Mouse (Mus musculus): ENCODE data around the gene Leng9. TPM values are rescaled to one million over a fixed set of nuclear protein-coding genes. Genes with fewer than 3 reads are reported as not detected.

Gene Leng9
- total and polyA plus RNA-seq, 3 experiments, result 1.5 to 1.7 TPM; not detected in 1

DNA sequence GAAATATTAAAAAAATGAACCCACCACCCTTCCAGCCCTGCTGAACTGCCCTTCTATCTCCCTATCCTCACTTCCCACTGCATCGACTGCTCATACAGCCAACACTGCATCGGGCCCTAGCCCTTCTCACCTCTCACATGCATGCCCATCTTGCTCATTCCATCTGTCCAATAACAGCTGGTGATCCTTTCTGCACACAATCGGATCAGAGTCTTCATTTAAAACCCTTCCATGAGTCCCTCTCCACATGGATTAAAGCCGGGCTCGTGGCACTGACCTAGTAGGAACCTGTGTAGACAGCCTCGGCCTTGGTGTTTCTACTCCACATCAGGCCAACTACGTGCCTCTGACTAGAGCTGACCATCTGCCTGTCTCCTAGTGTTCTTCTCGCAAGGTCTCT is 18.2 kb downstream of the Leng9 start:
- DNase-seq (ENCODE audit: low read depth, low spot score), result no peak
- peaks cover 9% of the 10 kb centered on the region for H3K79me2 ChIP-seq (ENCODE audit: control insufficient read depth, insufficient read depth, low read length, poor library complexity)
- TF ChIP-seq CHD2 (IDR thresholded peaks at IDR 0.05; ENCODE audit: low read length) (no peak), ZKSCAN1 (IDR thresholded peaks at IDR 0.05; ENCODE audit: low read depth, low read length) (no peak), E2F4 (IDR thresholded peaks at IDR 0.05; ENCODE audit: borderline replicate concordance, low read depth, low read length) (no peak), MYC (IDR thresholded peaks at IDR 0.05; ENCODE audit: low read depth, low read length) (no peak), SIN3A (IDR thresholded peaks at IDR 0.05; ENCODE audit: low read length) (no peak), EP300 (IDR thresholded peaks at IDR 0.05; ENCODE audit: low read depth in 1 of 2, low read length in 2 of 2) (no peak), CHD1 (IDR thresholded peaks at IDR 0.05; ENCODE audit: low read depth, low read length) (no peak), SMC3 (IDR thresholded peaks at IDR 0.05; ENCODE audit: low read depth, low read length) (no peak), POLR2AphosphoS2 (IDR thresholded peaks at IDR 0.05; ENCODE audit: low read length) (no peak), GATA1 (IDR thresholded peaks at IDR 0.05; ENCODE audit: low read depth, low read length) (no peak), USF2 (IDR thresholded peaks at IDR 0.05; ENCODE audit: borderline replicate concordance in 1 of 2, insufficient read depth in 1 of 2, low read depth in 1 of 2, low read length in 2 of 2) (no peak), MXI1 (IDR thresholded peaks at IDR 0.05; ENCODE audit: low read depth, low read length) (no peak), KAT2A (conservative IDR thresholded peaks at IDR 0.05; ENCODE audit: low read depth, low read length) (no peak), NELFE (IDR thresholded peaks at IDR 0.05; ENCODE audit: low read depth, low read length) (no peak), MAFK (IDR thresholded peaks at IDR 0.05; ENCODE audit: borderline replicate concordance, low read depth, low read length) (no peak), MAX (IDR thresholded peaks at IDR 0.05; ENCODE audit: low read length) (no peak)
- H3K27ac ChIP-seq (ENCODE audit: control insufficient read depth, low read depth, low read length), result no peak overlapping the region
- H3K9me3 ChIP-seq (replicated peaks; ENCODE audit: insufficient read depth, low read length), result no peaks in the 10 kb centered on the region
- H3K36me3 ChIP-seq (ENCODE audit: control insufficient read depth in 1 of 2, insufficient read depth in 2 of 2, low read length in 2 of 2), result peaks cover 0 to 7% of the 10 kb centered on the region in 2 experiments; a peak in 2 of 4 replicates
- no peaks in the 10 kb centered on the region for H3K27me3 ChIP-seq (ENCODE audit: control insufficient read depth in 1 of 2, insufficient read depth in 2 of 2, low read length in 2 of 2)
- H3K4me3 ChIP-seq (ENCODE audit: control insufficient read depth in 1 of 2, insufficient read depth in 1 of 2, low read depth in 2 of 2, low read length in 2 of 2), result no peak overlapping the region
- no peak overlapping the region for H3K9ac ChIP-seq (ENCODE audit: control insufficient read depth, low read depth, low read length, poor library complexity, severe bottlenecking)
- H3K4me1 ChIP-seq (ENCODE audit: control insufficient read depth in 1 of 2, insufficient read depth in 2 of 2, low read length in 2 of 2), result peaks cover 0 to 14% of the 10 kb centered on the region in 2 experiments; a peak in 2 of 4 replicates

DNA sequence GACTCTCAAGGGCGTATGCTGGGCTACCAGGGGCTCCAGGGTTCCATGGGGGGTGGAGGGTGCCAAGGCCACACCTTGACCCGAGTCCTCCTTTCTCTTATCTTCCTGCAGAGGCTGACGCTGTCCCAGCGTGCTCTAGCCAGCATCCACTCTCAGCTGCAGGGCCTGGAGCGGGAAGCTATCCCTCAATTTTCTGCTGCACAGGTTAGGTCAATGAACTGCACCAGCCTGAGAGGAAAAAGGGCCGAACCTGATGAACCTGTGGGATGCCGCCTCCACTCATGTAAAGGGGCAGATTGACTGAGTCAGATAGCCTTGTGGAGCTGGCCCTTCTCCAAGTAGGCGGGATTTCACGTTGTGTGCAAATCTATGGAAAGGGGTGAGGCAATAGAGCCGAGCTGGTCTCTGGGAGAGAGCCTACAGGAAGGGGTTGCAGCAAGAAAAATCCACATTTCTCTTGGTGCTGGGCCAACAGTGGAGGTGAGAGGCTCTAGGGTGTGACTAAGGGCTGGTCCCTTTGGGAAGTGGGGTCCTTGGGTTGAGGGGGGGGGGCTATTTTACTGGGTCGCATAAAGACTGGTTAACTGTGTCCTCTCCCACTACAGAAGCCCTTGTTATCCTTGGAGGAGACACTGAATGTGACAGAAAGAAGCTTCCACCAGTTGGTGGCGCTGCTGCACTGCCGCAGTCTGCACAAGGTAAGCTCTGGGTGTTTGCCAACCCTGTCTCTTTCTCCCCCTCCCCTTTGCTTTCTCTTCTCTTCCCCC is 19.3 kb downstream of the Leng9 start:
- TF ChIP-seq NELFE (IDR thresholded peaks at IDR 0.05; ENCODE audit: low read depth, low read length) (no peak), MYB (IDR thresholded peaks at IDR 0.05; ENCODE audit: low read depth, low read length) (no peak), RAD21 (IDR thresholded peaks at IDR 0.05; ENCODE audit: low read depth, low read length) (peak; percentile 88), POLR2AphosphoS2 (IDR thresholded peaks at IDR 0.05; ENCODE audit: low read length) (no peak), SIN3A (IDR thresholded peaks at IDR 0.05; ENCODE audit: low read length) (peak; percentile 42; the same call in 1 of the 2 replicates), ZC3H11A (IDR thresholded peaks at IDR 0.05; ENCODE audit: low read depth, low read length) (peak; percentile 69), EP300 (IDR thresholded peaks at IDR 0.05; ENCODE audit: low read depth in 1 of 2, low read length in 2 of 2) (no peak), SMC3 (IDR thresholded peaks at IDR 0.05; ENCODE audit: low read depth, low read length) (peak; percentile 75), TAL1 (IDR thresholded peaks at IDR 0.05; ENCODE audit: low read length) (no peak), BHLHE40 (IDR thresholded peaks at IDR 0.05; ENCODE audit: borderline replicate concordance, low read depth, low read length) (0 out of 2 replicates have a peak, but pooled peaks have one; percentile 8), CTCF (IDR thresholded peaks at IDR 0.05 in 2 of 3, conservative IDR thresholded peaks at IDR 0.05 in 1 of 3; ENCODE audit: control insufficient read depth in 1 of 3, insufficient read depth in 1 of 3, low read depth in 2 of 3, low read length in 3 of 3, poor library complexity in 1 of 3, severe bottlenecking in 1 of 3) (peak; percentile 88 to 94 (median 89))
- H3K4me3 ChIP-seq (ENCODE audit: control insufficient read depth in 1 of 2, insufficient read depth in 1 of 2, low read depth in 2 of 2, low read length in 2 of 2), result no peak overlapping the region
- H3K79me2 ChIP-seq (ENCODE audit: control insufficient read depth, insufficient read depth, low read length, poor library complexity), result peaks cover 5% of the 10 kb centered on the region
- peaks cover 0 to 7% of the 10 kb centered on the region in 2 experiments; a peak in 2 of 4 replicates for H3K36me3 ChIP-seq (ENCODE audit: control insufficient read depth in 1 of 2, insufficient read depth in 2 of 2, low read length in 2 of 2)
- H3K27me3 ChIP-seq (ENCODE audit: control insufficient read depth in 1 of 2, insufficient read depth in 2 of 2, low read length in 2 of 2), result no peaks in the 10 kb centered on the region
- peaks cover 0 to 13% of the 10 kb centered on the region in 2 experiments; a peak in 1 of 4 replicates for H3K4me1 ChIP-seq (ENCODE audit: control insufficient read depth in 1 of 2, insufficient read depth in 2 of 2, low read length in 2 of 2)
- no peak overlapping the region for H3K9ac ChIP-seq (ENCODE audit: control insufficient read depth, low read depth, low read length, poor library complexity, severe bottlenecking)
- no peaks in the 10 kb centered on the region for H3K9me3 ChIP-seq (replicated peaks; ENCODE audit: insufficient read depth, low read length)
- DNase-seq (ENCODE audit: low read depth, low spot score), result peak; percentile 85
- H3K27ac ChIP-seq (ENCODE audit: control insufficient read depth, low read depth, low read length), result no peak overlapping the region

All from MEL (cell line).